Mouse (Mus musculus): ENCODE results near the gene Slc22a22. TPM values are rescaled to one million over a fixed set of nuclear protein-coding genes. Genes with fewer than 3 reads are reported as not detected.

Gene Slc22a22
- total and polyA plus RNA-seq, 2 experiments, result not detected

DNA sequence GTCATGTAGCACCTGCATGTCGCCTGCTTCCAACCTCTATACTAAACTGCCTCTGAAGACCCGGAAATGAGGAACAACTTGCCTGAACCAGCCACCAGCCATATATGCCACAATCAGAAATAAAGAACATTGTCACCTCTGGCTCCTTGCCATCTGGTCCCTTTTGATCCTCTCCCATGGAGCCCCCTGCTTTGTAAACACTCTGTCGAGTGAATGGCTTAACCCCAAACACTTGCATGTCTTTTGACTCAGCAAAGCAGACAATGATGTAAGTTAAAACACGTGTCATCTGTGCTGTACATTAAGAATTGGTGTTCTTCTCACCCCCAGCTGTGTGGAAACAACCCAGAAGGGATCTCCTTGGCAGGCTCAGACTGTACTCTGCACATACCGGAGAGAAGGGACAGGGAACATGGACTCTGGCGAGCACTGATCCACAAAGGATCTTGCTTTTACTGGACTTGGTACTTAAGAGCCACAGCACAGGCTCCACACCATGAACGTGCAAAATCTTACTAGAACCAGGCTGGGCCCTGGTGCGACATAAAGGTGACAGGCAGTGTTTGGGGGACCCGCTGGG, 26.8 kb upstream of the Slc22a22 start:
- no peaks in the 10 kb centered on the region for H3K27me3 ChIP-seq (ENCODE audit: control insufficient read depth, insufficient read depth, low read length)
- no peak overlapping the region for H3K9ac ChIP-seq (ENCODE audit: low read depth, low read length)
- H3K4me3 ChIP-seq (ENCODE audit: insufficient read depth, low read depth, low read length), result no peak overlapping the region
- H3K4me1 ChIP-seq (ENCODE audit: control insufficient read depth, insufficient read depth, low read length), result no peaks in the 10 kb centered on the region
- H3K36me3 ChIP-seq (ENCODE audit: control insufficient read depth, insufficient read depth, low read length), result no peaks in the 10 kb centered on the region
- no peak for TF ChIP-seq CTCF (IDR thresholded peaks at IDR 0.05; ENCODE audit: low read depth, low read length)
- no peak for TF ChIP-seq POLR2A (IDR thresholded peaks at IDR 0.05; ENCODE audit: extremely low read depth, insufficient read depth, low read length)
- H3K79me2 ChIP-seq (ENCODE audit: control insufficient read depth, insufficient read depth, low read length), result no peaks in the 10 kb centered on the region
- WGBS, result 64% methylated on average over 9 of the region's 9 CpGs
- no peak overlapping the region for H3K27ac ChIP-seq (replicated peaks; ENCODE audit: insufficient read depth, low read depth, low read length)
- DNase-seq (ENCODE audit: extremely low read depth, low read depth, low spot score), result no peak

DNA sequence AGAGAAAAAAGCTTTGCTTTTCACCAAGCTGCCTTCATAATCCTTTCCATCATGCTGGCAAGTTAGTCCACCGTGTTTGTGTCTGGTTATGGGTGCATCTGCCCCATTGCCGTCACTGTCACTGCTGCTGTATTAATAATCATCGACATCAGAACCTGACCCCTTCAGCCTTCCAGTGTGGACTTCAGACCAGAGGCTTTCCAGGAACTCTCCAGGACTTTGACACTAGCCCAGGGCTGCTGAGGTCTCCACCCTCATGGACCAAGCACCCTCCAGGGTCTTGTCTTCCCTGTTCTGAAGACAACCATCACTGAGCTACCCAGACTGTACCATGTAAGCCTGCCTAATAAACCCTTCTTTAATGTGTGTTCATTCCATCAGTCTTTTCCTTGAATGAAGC, 26.2 kb upstream of the Slc22a22 start:
- Histone ChIP-seq H3K9ac (ENCODE audit: low read depth, low read length) (no peak overlapping the region), H3K4me3 (ENCODE audit: insufficient read depth, low read depth, low read length) (no peak overlapping the region), H3K36me3 (ENCODE audit: control insufficient read depth, insufficient read depth, low read length) (no peaks in the 10 kb centered on the region), H3K27ac (replicated peaks; ENCODE audit: insufficient read depth, low read depth, low read length) (no peak overlapping the region), H3K79me2 (ENCODE audit: control insufficient read depth, insufficient read depth, low read length) (no peaks in the 10 kb centered on the region), H3K4me1 (ENCODE audit: control insufficient read depth, insufficient read depth, low read length) (no peaks in the 10 kb centered on the region), H3K27me3 (ENCODE audit: control insufficient read depth, insufficient read depth, low read length) (no peaks in the 10 kb centered on the region)
- DNase-seq (ENCODE audit: extremely low read depth, low read depth, low spot score), result no peak
- WGBS, result 84% methylated on average over 3 of the region's 3 CpGs
- TF ChIP-seq POLR2A (IDR thresholded peaks at IDR 0.05; ENCODE audit: extremely low read depth, insufficient read depth, low read length) (no peak), CTCF (IDR thresholded peaks at IDR 0.05; ENCODE audit: low read depth, low read length) (no peak)

DNA sequence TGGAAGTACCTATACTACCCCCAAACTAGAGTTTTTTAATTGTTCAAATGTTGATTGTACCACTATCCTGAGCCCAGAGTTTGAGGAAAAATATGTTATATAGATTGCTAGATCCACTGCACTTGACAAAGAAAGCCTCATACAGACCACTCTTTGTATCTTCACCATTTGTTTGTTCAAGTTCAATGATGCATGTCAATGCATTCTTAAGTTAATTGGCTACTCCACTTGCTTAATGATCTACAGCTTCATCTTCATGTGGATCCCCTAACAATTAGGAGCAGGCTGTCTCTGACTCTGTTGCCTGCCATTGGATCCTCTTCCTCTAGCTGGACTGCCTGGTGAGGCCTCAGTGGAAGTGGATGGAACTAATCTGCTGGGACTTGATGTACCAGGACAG, 24.1 kb upstream of the Slc22a22 start:
- no peak for DNase-seq (ENCODE audit: extremely low read depth, low read depth, low spot score)
- H3K9ac ChIP-seq (ENCODE audit: low read depth, low read length), result no peak overlapping the region
- no peak for TF ChIP-seq POLR2A (IDR thresholded peaks at IDR 0.05; ENCODE audit: extremely low read depth, insufficient read depth, low read length)
- no peak for TF ChIP-seq CTCF (IDR thresholded peaks at IDR 0.05; ENCODE audit: low read depth, low read length)
- no peak overlapping the region for H3K4me3 ChIP-seq (ENCODE audit: insufficient read depth, low read depth, low read length)
- no peak overlapping the region for H3K27ac ChIP-seq (replicated peaks; ENCODE audit: insufficient read depth, low read depth, low read length)
- H3K79me2 ChIP-seq (ENCODE audit: control insufficient read depth, insufficient read depth, low read length), result no peaks in the 10 kb centered on the region
- no peaks in the 10 kb centered on the region for H3K27me3 ChIP-seq (ENCODE audit: control insufficient read depth, insufficient read depth, low read length)
- H3K36me3 ChIP-seq (ENCODE audit: control insufficient read depth, insufficient read depth, low read length), result no peaks in the 10 kb centered on the region
- H3K4me1 ChIP-seq (ENCODE audit: control insufficient read depth, insufficient read depth, low read length), result no peaks in the 10 kb centered on the region

DNA sequence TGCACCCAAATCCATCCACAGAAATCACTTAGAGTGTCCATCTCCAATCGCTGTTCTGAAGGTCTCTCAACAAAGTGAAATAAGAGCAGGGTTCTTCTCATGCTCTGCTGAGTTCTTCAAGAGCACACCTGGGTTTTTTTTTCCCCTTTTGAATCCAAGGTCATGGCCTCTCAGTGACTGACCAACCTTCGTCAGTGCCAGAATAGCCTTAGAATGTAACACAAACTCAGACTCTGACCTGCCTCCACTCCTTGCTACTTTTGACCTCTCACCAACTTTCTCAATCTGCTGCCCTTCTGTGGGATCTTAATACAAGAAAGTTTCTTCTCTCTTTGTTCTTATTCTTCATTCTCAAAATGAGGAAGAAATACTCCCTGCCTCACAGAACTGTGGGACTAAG, 18.7 kb upstream of the Slc22a22 start:
- WGBS, result 64% methylated on average over 2 of the region's 2 CpGs
- H3K36me3 ChIP-seq (ENCODE audit: control insufficient read depth, insufficient read depth, low read length), result no peaks in the 10 kb centered on the region
- DNase-seq (ENCODE audit: extremely low read depth, low read depth, low spot score), result peak; percentile 70
- TF ChIP-seq POLR2A (IDR thresholded peaks at IDR 0.05; ENCODE audit: extremely low read depth, insufficient read depth, low read length) (no peak), CTCF (IDR thresholded peaks at IDR 0.05; ENCODE audit: low read depth, low read length) (no peak)
- no peaks in the 10 kb centered on the region for H3K27me3 ChIP-seq (ENCODE audit: control insufficient read depth, insufficient read depth, low read length)
- no peaks in the 10 kb centered on the region for H3K4me1 ChIP-seq (ENCODE audit: control insufficient read depth, insufficient read depth, low read length)
- H3K4me3 ChIP-seq (ENCODE audit: insufficient read depth, low read depth, low read length), result no peak overlapping the region
- no peak overlapping the region for H3K9ac ChIP-seq (ENCODE audit: low read depth, low read length)
- no peak overlapping the region for H3K27ac ChIP-seq (replicated peaks; ENCODE audit: insufficient read depth, low read depth, low read length)
- H3K79me2 ChIP-seq (ENCODE audit: control insufficient read depth, insufficient read depth, low read length), result no peaks in the 10 kb centered on the region

DNA sequence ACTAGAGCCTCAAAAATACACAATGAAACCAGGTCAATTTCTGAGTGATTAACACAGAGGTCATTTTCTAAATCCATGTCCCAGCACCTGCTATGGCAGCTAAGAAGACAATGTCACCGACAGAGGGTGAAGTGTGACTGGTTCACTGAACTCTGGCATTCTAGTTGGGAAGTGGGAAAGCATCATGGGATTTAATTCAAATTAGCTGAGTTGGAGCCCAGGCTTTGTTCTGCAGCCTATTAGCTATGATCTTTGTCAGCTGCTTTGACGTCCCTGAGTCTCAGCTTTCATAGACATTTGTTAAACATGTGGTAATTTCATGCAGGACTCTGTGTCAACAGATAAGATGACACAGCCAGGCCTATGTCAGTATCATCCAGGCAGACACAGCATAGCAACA, 5.1 kb upstream of the Slc22a22 start:
- Histone ChIP-seq H3K27ac (replicated peaks; ENCODE audit: insufficient read depth, low read depth, low read length) (no peak overlapping the region), H3K4me3 (ENCODE audit: insufficient read depth, low read depth, low read length) (no peak overlapping the region), H3K36me3 (ENCODE audit: control insufficient read depth, insufficient read depth, low read length) (no peaks in the 10 kb centered on the region), H3K4me1 (ENCODE audit: control insufficient read depth, insufficient read depth, low read length) (no peaks in the 10 kb centered on the region), H3K27me3 (ENCODE audit: control insufficient read depth, insufficient read depth, low read length) (no peaks in the 10 kb centered on the region), H3K79me2 (ENCODE audit: control insufficient read depth, insufficient read depth, low read length) (no peaks in the 10 kb centered on the region), H3K9ac (ENCODE audit: low read depth, low read length) (no peak overlapping the region)
- 54% methylated on average over 2 of the region's 2 CpGs for WGBS
- no peak for TF ChIP-seq CTCF (IDR thresholded peaks at IDR 0.05; ENCODE audit: low read depth, low read length)
- TF ChIP-seq POLR2A (IDR thresholded peaks at IDR 0.05; ENCODE audit: extremely low read depth, insufficient read depth, low read length), result no peak
- no peak for DNase-seq (ENCODE audit: extremely low read depth, low read depth, low spot score)

DNA sequence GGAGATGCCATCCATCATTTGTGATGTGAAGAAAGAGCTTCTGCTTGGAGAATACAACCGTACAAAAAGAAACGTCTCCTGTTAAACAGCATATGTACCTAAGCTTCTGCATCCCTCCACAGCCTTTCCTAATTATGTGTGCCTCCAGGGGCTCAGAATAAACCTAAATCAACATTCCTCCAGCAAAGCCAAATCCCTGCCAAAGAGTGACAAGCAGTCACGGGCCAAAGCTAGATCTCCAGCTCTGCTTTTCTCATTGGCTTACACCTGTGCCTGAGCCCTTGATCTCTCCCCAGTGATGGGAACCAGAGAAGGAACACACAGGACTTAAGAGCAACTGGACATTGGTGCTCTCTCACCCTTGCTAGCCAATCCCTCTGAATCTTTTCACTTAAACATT, 5.8 kb downstream of the Slc22a22 start:
- Histone ChIP-seq H3K27ac (replicated peaks; ENCODE audit: insufficient read depth, low read depth, low read length) (no peak overlapping the region), H3K4me3 (ENCODE audit: insufficient read depth, low read depth, low read length) (no peak overlapping the region), H3K36me3 (ENCODE audit: control insufficient read depth, insufficient read depth, low read length) (no peaks in the 10 kb centered on the region), H3K79me2 (ENCODE audit: control insufficient read depth, insufficient read depth, low read length) (no peaks in the 10 kb centered on the region), H3K9ac (ENCODE audit: low read depth, low read length) (no peak overlapping the region), H3K27me3 (ENCODE audit: control insufficient read depth, insufficient read depth, low read length) (no peaks in the 10 kb centered on the region), H3K4me1 (ENCODE audit: control insufficient read depth, insufficient read depth, low read length) (peaks cover 6% of the 10 kb centered on the region)
- TF ChIP-seq CTCF (IDR thresholded peaks at IDR 0.05; ENCODE audit: low read depth, low read length) (no peak), POLR2A (IDR thresholded peaks at IDR 0.05; ENCODE audit: extremely low read depth, insufficient read depth, low read length) (no peak)
- DNase-seq (ENCODE audit: extremely low read depth, low read depth, low spot score), result no peak
- 69% methylated on average over 3 of the region's 3 CpGs for WGBS
